Mouse (Mus musculus) heart, postnatal 25 days (tissue): ENCODE data around the gene Tac4. TPM values are rescaled to one million over a fixed set of nuclear protein-coding genes. Genes with fewer than 3 reads are reported as not detected.
A peak's percentile ranks its signal among the peaks of the same experiment; 100 is the strongest.

ENCODE experiments used
- DNase-seq: peaks from one replicate; pipeline ENCODE4 v3.0.0; 2022; ENCODE audit warnings: low spot score
- intact Hi-C: fragments of 180-260 bp; cut with DNase I; formaldehyde crosslinking; loops from one replicate; pipeline ENCODE4 v1.15.1; 2025
- total RNA-seq, 2 experiments: library from RNA; stranded (reverse); gene quantifications; 2 replicates each; pipeline ENCODE4 v1.2.3; 2021

Gene Tac4
- total RNA-seq, 2 experiments from 2014 or later, result not detected

DNA sequence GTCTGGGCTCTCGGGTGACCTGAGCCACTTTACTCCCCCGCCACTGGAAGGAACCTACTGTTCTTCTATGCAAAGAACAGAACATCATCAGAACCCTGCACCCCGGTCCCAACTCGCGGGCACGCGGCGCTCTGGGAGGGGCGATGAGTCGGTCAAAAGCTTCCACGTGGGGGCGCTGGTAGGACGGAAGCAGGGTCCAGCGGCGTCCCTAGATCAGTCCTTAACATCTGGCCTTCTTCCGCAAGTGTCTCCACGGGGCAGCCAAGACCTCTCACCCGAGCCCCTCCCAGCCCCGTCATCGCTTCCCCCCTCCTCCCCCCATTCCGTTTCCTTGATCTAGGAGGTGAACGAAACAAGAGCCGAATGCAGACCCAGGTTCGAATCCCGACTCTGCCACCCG is 2.8 kb upstream of the Tac4 start:
- DNase-seq, result peak; percentile 77
- intact Hi-C loops, result loop anchor here (2.0 to 5.0 kb wide), 4 partner anchors 34 to 262 kb away; partner anchors contain the start of gene Slc35b1

DNA sequence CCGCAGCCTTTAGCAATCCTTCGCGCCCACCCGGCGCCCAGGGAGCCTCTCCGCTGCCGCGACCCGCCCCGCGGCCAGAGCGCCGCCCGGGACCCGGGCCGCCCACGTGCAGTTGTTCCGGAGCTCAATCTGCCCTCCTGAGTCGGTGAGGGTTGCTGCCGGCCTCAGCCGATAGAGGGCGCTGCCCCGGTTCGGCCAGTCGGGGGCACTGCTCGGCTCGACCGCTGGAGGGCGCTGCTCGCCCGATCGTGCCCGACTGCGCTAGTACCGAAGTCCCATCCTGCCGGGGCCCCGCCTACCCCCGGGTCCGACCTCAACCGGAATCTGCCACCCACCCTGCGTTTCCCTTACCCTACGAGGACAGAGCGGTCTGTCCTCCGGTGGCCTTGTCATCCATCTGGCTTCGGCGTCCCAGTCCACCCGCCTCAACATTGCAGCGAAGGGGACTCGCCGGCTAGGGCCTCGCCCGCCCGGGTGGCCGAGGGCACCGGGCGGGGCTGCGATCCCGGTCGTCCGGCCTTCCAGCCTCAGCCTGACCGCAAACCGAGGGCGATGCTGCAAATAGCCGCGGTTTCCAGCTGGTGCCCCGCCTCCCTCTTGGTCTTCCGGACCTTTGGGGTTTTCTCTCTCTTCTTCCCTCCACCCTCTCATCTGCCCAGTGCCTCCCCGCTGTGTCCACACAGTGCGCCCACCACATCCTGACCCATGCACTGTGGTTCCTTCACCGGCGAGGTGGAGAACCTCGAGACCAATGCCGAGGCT is 2.1 kb upstream of the Tac4 start:
- intact Hi-C loops, result loop anchor here (2.0 to 5.0 kb wide), 4 partner anchors 33 to 262 kb away; partner anchors contain the start of gene Slc35b1
- peak; percentile 86 for DNase-seq

DNA sequence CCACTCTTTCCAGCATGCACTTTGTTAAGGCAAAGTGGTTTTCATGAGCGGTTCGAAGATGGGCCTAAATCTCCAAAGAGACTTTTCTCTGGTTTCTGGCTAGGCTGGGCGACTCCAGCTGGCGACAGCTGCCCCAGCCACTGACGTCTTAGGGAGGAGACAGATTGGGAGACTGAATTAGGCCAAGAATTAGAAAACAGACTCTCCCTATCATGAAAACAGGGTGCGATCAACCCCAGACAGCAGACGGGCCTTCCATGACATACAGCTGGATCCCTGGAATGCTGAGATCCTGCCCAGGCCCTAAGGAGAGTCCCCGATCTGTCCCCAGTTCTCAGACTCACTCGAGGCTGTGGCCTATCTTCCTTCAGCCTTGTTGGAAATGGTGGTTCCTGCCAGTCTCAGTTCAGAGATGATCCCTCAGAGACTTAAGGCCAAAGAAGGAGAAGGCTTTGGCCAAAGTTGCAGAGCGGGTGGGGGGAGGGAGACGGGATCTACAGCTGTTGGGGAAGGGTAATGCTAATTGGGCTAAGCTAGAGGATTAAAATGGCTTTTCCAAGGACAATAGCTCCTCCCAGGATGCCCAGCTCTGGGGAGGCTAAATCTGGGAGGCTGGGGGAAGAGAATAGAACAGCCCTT is 2.6 kb downstream of the Tac4 start:
- intact Hi-C loops, result loop anchor here (5.0 kb wide), 1 partner anchor 383 kb away; no protein-coding TSS in a partner anchor
- peak; percentile 71 for DNase-seq

DNA sequence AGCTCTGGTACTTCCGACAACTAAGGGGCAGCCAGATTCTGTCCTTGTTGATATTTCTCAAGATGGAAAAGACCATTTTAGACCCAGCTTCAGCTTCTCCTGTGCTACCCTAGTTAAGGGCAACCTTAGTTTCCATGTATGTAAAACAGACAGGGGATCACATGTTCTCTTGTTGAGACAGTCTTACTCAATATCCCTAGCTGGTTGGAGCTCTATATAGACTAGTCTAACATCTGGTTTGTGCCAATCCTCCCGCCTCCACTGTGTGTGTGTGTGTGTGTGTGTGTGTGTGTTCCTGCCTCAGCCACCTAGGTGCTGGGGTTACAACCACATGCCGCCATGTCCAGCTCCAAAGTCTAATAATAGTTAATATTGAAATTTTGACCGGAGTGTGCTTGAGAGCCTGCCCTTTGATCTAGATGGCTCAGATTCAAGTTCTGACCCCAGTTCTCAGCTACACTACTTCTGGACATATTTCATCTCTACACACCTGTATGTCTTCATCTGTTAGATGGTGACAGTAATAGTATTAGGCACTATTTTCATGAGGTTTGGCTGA is 3.2 kb downstream of the Tac4 start:
- intact Hi-C loops, result loop anchor here (5.0 kb wide), 1 partner anchor 383 kb away; no protein-coding TSS in a partner anchor
- no peak for DNase-seq

DNA sequence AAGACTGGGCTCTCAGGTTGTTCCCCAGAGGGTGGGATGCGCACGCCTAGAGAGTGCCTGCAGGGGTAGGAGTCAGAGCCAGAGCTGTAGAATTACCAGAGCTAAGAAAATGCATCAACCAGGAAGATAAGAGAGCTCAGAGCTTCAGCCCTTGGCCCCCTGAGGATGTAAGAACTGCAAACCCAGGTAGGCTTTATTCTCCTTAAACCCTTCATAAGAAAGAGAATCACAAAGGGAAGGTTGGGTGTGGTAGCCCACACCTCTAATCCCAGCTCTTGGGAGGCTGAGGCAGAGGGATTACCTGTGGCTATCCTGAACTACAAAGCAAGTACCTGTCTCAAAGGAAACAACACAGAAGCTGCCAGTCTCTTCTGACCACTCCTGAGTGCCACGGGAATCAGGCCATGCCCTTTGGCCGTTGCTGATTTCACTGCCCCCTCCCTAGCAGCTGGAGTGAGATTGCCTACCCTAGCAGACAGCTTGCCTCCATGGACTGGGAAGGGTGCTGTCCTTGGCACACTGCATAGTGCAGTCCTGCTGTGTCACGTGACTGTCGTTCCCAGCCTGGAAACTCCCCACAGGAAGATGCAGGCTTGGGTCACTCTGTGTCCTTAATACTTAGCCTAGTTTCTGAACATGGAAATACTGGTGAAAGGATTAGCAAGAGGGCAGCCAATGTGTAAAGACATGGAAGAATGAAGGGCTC is 5.4 kb downstream of the Tac4 start:
- intact Hi-C loops, result no loop called here
- DNase-seq, result peak; percentile 43

DNA sequence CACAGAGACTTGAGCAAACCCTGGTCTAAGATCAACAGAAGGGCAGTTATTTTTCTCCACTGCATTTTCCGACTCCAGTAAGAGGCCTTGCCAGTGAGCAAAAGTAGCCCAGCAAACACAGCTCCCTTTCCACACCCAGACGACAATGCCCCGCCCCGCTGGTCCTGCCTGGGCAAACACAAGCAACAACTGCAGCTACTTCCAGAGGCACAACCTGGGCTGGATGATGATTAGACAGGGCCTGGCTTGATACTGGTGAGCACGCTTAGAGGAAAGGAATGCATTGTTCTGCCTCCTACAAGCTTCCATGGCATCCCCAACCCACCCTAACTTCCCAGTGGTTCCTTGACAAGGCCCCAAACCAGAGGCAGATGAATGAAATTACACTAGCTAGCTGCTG is 12.3 kb downstream of the Tac4 start:
- intact Hi-C loops, result no loop called here
- DNase-seq, result no peak

DNA sequence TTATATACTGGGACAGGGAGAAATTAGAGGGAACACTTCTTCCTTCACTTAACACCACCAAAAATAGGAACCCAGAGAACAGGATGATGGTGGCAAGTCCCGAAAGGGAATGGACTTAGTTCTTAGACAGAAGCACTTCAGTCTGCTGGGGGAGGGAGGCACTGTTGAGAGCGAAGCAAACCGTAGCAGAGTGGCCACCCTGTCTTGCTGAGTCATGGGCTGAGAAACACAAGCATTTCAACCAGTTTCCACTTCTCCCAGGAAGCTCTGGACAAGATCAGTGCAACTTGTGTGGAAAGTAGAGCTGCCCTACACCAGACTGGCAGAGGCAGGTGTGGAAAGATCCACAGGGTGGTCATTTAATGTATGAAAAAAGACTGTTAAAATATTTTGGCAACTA is 13.3 kb downstream of the Tac4 start:
- intact Hi-C loops, result no loop called here
- DNase-seq, result no peak

DNA sequence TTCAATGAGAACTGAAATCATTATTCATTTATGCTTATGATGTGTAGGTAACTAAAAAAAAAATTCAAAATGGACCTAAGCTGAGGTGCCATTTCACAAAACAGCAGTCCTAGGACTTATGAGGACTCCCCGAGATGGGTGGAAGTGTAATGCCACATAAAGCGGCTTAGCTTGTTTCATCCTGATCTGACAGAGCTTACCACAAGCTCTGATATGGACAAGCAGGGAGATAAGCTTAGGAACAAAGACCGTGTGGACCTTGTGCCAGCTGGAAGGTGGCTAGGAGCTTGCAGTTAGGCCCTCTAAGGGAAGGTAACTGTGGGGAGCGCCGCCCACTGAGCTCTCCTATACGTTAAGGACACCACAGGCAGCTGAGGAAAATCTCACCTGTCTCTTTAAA is 14.7 kb downstream of the Tac4 start:
- DNase-seq, result no peak
- intact Hi-C loops, result no loop called here

DNA sequence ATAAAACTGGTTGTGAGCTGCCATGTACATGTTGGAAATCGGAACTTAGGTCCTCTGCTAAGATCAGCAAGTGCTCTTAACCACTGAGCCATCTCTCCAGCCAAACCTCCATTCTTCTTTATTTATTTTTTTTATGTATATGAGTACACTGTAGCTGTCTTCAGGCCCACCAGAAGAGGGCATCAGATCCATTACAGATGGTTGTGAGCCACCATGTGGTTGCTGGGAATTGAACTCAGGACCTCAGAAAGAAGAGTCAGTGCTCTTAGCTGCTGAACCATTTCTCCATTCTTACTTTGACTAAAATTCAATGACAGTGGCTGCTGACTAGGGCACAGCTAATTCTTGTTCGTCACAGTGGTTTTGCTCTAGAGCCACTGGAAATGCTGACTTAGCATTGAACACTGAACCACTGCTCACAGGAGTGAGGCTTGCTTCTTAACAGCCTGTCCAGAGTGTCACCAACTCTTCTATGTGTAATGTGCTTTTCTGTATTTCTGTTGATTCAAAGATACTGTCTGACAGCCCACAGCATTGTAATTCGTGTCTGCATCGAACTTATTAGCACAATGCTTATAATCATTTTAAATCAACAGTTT is 17.8 kb downstream of the Tac4 start:
- intact Hi-C loops, result no loop called here
- no peak for DNase-seq

DNA sequence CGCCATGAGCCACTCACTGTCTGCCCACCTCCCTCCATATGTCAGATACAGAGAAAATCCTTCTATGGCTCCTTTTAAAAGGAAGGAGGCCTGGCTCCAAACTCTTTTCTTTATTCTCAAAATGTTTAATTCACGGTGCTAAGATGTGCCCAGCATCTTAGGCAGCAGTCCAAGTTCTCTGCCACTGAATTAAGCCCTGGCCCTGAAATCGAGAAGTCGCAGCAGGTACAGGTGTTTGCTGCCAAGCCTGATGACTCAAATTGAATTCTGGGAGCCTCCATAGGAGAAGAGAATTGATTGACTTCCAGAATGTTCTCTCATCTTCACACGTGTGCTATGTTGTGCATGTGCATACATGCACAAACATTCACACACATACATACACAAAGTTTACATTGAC is 21.0 kb downstream of the Tac4 start:
- intact Hi-C loops, result no loop called here
- DNase-seq, result no peak

DNA sequence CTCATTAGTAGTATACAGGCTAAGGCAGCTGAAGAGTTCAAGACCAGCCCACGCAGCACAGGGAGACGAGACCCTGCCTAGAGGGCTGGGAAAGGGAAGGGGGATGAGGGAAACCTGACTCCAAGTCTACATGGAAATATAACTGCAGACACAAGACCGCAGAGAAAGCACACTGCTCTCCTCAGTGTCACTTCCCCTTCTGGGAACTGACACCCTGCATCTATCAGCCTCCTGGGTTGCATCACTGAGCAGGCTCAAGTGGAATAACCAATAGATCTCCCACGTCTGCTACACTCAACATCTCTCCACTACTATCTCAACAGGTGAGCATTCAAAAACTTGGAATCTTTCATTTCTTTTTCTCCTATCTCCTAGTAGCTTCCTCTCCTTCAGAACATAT is 30.7 kb downstream of the Tac4 start:
- no peak for DNase-seq

DNA sequence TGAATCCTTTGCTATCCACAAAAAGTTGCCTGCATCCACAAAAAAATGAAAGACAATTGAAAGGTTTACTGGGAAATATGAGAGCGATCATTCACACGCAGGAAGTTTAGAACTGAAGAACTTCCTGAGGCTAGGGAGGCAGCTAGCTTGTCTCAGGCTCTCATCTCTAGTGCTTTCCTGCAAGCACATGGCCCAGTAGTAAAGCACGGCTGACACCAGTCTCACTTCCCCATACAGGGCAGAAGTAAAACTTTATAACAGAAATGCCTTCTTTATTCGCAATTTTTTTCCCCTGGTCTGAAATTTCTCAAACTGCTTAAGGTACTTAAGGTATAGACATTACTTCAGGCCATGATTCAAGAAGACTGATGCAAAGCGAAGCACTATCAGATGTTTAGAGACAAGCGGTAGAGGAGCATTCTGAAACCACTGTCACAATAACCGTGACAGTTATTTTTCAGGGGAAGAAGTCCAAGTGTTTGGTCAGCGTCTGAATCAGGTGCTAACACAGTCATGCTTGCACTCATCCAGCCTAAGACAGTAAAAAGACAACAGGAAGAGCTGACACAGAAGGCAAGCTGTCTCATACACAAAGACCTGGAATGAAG is 31.8 kb downstream of the Tac4 start:
- no peak for DNase-seq
- intact Hi-C loops, result loop anchor here (5.0 kb wide), 1 partner anchor 36 kb away; no protein-coding TSS in a partner anchor

More for the DNA sequence above, 30.7 kb downstream of the Tac4 start:
- intact Hi-C loops, result loop anchor here (5.0 kb wide), 1 partner anchor 35 kb away; no protein-coding TSS in a partner anchor

DNA sequence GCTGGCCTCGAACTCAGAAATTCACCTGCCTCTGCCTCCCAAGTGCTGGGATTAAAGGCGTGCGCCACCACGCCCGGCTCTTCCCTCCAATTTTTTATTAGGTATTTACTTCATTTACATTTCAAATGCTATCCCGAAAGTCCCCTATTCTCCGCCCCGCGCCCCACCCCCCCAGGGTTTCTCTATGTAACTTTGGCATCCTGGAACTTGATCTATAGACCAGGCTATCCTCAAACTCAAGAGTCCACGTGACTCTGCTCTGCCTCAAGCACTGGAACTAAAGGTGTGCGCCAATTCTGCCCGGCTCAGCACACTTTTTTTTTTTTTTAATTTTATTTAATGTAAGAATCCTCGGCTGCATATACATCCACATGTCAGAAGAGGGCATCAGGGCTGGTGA is 34.4 kb downstream of the Tac4 start:
- intact Hi-C loops, result no loop called here
- no peak for DNase-seq

DNA sequence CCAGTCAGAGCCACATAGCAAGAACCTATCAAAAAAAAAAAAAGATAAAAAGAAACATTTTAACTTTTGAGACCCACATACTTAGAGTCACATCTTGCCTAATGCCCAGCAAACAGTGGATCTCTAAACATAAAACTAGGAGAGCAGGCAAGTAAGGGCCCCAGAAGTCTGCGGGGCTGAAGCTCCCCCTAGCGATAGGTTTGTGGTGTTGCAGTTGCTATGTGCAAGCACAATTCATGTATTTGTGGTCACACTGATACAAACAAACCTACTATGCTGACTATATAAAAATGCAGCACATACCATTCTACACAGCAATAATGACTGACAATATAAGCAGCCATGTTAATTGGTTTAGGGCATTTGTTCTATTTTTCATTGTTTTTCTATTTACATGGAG is 36.8 kb downstream of the Tac4 start:
- intact Hi-C loops, result no loop called here
- no peak for DNase-seq

DNA sequence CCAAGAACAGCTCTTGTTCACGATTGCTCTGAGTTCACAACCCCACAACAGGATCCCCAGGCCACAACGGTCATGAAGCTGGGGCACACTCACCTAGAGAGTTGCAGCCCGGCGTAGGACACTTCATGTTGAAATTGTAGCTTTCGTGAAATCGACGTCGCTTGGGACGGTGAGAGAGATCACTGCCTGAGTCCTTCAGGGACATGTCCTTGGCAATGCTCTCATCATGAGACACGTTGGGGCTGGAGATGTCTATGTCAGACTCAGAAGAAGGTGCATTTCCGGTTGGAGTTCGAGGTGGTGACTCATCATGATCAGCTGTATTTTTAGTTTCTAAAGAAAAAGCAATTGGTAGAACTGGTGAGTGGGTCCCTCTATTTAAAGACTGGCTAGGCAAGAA is 38.6 kb downstream of the Tac4 start:
- intact Hi-C loops, result no loop called here

DNA sequence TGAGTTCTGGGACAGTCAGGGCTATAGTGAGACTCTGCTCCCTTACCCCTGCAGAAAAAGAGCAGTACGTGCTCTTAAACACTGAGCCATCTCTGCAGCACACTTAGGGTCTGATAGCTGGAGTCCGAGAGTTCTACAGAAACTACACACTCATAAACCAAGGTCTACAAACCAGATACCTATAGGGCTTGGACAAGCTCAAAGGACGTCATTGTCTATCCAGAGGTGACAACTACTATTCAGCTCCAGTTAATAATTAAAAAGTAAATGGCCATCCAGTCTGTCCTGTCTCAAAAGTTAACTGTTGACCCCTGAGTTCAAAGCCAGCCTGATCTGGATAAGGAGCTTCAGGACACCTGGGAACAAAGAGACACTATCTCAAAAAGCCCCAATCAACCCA is 40.4 kb downstream of the Tac4 start:
- no peak for DNase-seq
- intact Hi-C loops, result no loop called here

More for the DNA sequence above, 38.6 kb downstream of the Tac4 start:
- DNase-seq, result no peak

DNA sequence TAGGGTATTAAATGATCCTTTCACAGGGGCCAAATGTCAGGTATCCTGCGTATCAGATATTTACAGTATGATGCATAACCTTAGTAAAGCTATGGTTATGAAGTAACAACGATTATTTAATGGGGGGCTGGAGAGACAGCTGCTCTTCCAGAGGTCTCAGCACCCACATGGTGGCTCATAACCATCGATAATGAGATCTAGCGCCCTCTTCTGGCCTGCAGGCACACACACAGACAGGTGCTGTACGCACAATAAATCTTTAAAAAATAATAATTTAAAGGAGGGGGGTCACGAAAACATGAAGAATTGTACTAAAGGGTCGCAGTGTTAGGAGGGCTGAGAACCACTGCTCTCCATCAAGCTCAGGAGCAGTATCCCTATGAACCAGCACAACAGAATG is 44.3 kb downstream of the Tac4 start:
- intact Hi-C loops, result no loop called here
- no peak for DNase-seq

DNA sequence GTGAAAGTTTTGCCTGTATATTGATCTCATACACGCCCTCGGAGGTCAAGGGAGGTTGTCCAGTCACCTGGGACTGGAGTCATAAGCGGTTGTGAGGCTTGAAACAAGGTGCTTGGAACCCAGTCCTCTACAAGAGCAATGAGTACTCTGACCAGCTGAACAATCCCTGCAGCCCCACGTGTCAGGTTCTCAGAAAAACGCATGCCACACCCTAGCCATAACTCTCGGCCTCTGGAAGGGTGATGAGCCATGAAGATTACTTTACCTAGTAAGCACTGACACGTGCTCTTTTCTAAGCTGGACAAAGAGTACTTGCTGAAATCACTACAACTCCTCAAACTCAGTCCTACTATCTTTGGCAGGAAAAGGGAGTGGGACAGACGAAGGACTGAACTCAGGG is 46.2 kb downstream of the Tac4 start:
- intact Hi-C loops, result no loop called here
- no peak for DNase-seq

DNA sequence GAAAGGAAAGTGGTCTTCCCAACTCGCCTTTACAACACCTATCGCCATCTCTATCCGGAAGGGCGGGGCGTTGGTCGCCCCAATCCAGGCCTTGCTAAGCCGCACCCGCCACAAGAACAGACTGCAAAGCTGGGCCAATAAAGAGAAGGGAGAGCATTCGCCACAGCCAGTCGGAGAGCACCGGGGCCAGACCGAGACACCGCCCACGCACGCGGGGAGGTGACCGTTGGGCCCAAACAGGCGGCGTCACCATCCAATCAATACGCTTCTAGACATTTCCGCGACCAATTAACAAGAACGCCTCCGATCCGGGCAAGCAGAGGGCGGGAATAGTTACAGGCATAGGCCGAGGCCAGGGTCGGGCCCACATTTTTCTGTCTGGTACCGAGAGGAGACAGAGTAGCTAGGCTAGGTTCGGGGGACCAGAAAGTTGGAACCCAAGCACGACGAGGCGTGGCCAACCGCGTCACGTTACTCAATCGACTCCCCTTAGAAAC is 48.2 kb downstream of the Tac4 start:
- intact Hi-C loops, result loop anchor here (1.0 kb wide), 1 partner anchor 75 kb away; the partner anchor contains the start of gene Slc35b1
- peak; percentile 98 for DNase-seq
